Mouse (Mus musculus) erythroblast, adult 5-6 weeks (primary cell): Measurements from ENCODE around the gene Fam221b. TPM values are rescaled to one million over a fixed set of nuclear protein-coding genes. Genes with fewer than 3 reads are reported as not detected.

ENCODE experiments used
- ATAC-seq: replicated peaks from 2 replicates; pipeline ENCODE4 v1.8.0; 2016; ENCODE audit warnings: moderate number of reproducible peaks, mild to moderate bottlenecking, moderate TSS enrichment, inconsistent platforms; ENCODE audit not compliant: poor library complexity, low FRiP score, severe bottlenecking
- total RNA-seq, 2 experiments: library from RNA; stranded (forward) in 1 of 2; stranded (reverse) in 1 of 2; fragments of 150-400 nt in 1 of 2; fragments of 200-764, 138-1000 nt in 1 of 2; gene quantifications; 2 replicates each; pipeline versions ENCODE4 v1.2.3 to v1.2.4; 2015 to 2017; ENCODE audit warnings: low replicate concordance in 2 of 2

The Fam221b gene
- total RNA-seq, 2 experiments from 2014 or later: not detected

DNA sequence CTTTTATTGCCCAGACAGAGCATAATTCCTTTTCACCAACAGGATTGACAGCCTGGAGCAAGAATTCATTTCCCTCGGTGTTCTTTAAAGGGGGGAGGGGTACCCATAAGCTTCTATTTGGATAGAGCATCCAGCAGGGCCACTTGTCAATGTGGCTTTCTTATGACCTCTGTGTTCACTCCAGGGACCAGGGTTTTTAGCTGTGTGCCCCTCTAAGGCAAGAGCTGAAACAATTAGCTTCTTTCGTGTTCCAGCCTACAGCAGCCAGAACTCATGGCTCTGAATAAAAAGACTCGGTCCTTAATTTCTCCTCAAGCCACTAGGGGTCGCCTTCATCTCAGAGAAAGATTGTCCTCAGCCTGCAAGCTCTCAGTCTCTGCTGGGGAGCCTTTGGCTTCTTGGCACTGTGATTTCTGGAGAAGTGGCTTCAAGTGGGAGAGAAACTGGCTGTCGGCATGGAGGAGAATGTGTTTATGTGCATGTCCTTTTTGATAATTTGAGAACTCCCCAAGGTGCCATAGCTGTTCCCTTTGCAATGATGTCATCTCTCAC, 38.8 kb downstream of the Fam221b start:
- ATAC-seq: peak; percentile 81

DNA sequence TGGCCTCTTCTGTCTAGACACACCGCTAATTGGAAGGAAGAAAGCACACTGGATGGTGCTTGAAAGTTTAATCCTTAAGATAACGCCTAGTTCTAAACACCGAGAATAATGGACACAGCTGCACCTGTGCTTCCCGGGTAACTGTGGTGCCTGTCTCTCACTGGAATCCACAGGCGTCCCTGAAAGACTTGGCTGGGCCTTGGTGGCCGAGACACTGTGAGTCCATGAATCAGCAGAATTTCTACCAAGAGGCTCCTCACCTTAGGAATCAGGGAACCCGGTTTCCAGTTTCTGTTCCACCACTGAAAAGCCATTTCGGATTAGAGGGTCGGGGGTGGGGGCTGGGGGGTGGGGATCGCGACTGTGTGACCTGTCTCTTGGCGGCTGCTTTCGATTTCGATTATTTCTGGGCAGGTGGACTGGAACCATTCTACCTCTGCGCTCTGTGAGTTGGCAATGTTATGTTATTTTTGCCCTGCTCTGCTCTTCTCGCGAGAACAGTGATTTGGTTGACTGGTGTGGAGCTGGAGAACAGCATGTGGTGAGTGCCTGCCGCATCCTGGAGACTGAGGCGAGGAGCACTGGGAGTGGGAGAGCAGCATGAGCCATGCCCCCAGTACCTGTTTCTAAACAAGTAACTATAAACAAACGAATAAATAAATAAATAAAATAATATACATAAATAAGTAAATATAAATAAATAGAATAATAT, 39.7 kb downstream of the Fam221b start:
- ATAC-seq: no peak; the same call in 1 of the 2 replicates

DNA sequence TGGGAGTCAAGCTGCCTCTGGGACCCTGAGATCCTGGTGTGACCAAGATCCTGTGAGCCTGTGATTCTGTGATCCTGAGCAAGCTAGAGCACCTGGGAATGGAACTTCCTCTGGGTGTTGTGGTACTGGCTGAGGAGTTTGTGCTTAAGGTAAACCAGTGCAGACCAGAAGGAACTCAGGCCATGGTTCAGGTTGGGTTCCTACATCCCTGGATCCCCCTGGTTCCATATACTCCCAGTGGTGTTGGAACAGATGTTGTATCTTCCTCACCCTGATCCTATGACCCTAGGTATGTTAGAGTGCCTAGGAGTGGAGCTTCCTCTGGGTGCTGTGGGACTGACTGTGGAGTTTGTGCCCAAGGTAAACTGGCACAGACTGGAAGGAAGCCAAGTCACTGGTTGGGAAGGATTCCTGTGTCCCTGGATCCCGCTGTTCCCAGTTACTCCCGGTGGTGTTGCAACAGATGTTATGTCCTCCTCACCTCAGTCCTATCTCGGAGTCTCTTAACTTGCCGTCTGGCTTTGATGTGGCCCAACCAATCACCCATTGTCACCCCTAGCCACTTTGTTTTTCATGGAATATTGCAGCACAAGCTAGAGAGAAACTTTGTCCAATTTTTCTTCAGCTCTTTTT, 48.7 kb downstream of the Fam221b start:
- no peak for ATAC-seq

- ATAC-seq: peak; percentile 72
These were observed 55.8 kb downstream of the Fam221b start for GRCm38 (mm10) chr4:43613060-43613730.

DNA sequence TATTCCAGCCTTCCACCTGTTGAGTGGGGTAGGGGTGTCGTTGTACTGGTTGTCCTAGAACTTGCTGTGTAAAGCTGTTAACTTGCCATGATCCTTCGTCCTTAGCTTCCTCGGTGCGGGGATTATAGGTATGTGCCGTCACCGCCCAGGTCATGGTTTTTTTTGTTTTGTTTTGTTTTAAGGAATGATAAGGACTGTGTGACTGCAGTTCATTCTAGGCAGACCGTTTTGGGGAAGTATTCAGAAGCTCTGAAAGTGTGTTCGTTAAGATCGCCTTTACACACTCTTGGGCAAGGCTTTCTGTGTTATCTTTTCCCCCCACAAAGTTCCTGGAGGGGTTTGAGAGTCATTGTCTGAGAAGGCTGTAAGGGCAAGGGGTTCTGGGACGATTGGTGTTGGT, 56.4 kb downstream of the Fam221b start:
- peak; percentile 57; the same call in 1 of the 2 replicates for ATAC-seq

Other genes with a start within 250 kb of the Fam221b start
- not detected in 2 replicates for gene Fam166b, start 240.0 kb downstream of the Fam221b start, total RNA-seq (2015; ENCODE audit: low replicate concordance)
- not detected in 2 replicates for gene Fam166b, start 240.0 kb downstream of the Fam221b start, total RNA-seq (2017; ENCODE audit: low replicate concordance)
- gene Tesk1, start 227.2 kb downstream of the Fam221b start, total RNA-seq (2015; ENCODE audit: low replicate concordance): 1.7 and 2.3 TPM in 2 replicates
- 0.98 and 1.5 TPM in 2 replicates for gene Tesk1, start 227.2 kb downstream of the Fam221b start, total RNA-seq (2017; ENCODE audit: low replicate concordance)
- gene Cd72, start 214.5 kb downstream of the Fam221b start, total RNA-seq (2015; ENCODE audit: low replicate concordance): 2.1 and 2.3 TPM in 2 replicates
- gene Cd72, start 214.5 kb downstream of the Fam221b start, total RNA-seq (2017; ENCODE audit: low replicate concordance): 0.43 and 7.9 TPM in 2 replicates
- not detected in 2 replicates for gene Sit1, start 185.4 kb downstream of the Fam221b start, total RNA-seq (2015; ENCODE audit: low replicate concordance)
- gene Sit1, start 185.4 kb downstream of the Fam221b start, total RNA-seq (2017; ENCODE audit: low replicate concordance): not detected in 2 replicates
- 4.6 and 17.1 TPM in 2 replicates for gene Ccdc107, start 176.2 kb downstream of the Fam221b start, total RNA-seq (2015; ENCODE audit: low replicate concordance)
- 5.2 and 36.1 TPM in 2 replicates for gene Ccdc107, start 176.2 kb downstream of the Fam221b start, total RNA-seq (2017; ENCODE audit: low replicate concordance)
- 22.4 and 40.9 TPM in 2 replicates for gene Arhgef39, start 169.4 kb downstream of the Fam221b start, total RNA-seq (2015; ENCODE audit: low replicate concordance)
- gene Arhgef39, start 169.4 kb downstream of the Fam221b start, total RNA-seq (2017; ENCODE audit: low replicate concordance): 18.0 and 29.2 TPM in 2 replicates
- gene Car9, start 162.2 kb downstream of the Fam221b start, total RNA-seq (2015; ENCODE audit: low replicate concordance): 0.63 TPM in 1 of 2 replicates, not detected in the other
- 0.56 and 0.77 TPM in 2 replicates for gene Car9, start 162.2 kb downstream of the Fam221b start, total RNA-seq (2017; ENCODE audit: low replicate concordance)
- gene Tpm2, start 145.4 kb downstream of the Fam221b start, total RNA-seq (2015; ENCODE audit: low replicate concordance): not detected in 2 replicates
- 3.3 and 4.9 TPM in 2 replicates for gene Tpm2, start 145.4 kb downstream of the Fam221b start, total RNA-seq (2017; ENCODE audit: low replicate concordance)
- gene Creb3, start 106.8 kb downstream of the Fam221b start, total RNA-seq (2015; ENCODE audit: low replicate concordance): 1.7 and 6.7 TPM in 2 replicates
- gene Creb3, start 106.8 kb downstream of the Fam221b start, total RNA-seq (2017; ENCODE audit: low replicate concordance): 35.8 and 52.6 TPM in 2 replicates
- 47.8 and 86.3 TPM in 2 replicates for gene Tln1, start 106.5 kb downstream of the Fam221b start, total RNA-seq (2015; ENCODE audit: low replicate concordance)
- gene Tln1, start 106.5 kb downstream of the Fam221b start, total RNA-seq (2017; ENCODE audit: low replicate concordance): 197 and 262 TPM in 2 replicates
- gene Rgp1, start 90.4 kb downstream of the Fam221b start, total RNA-seq (2015; ENCODE audit: low replicate concordance): 8.6 and 10.6 TPM in 2 replicates
- 5.7 and 8.9 TPM in 2 replicates for gene Rgp1, start 90.4 kb downstream of the Fam221b start, total RNA-seq (2017; ENCODE audit: low replicate concordance)
- 4.2 and 7.3 TPM in 2 replicates for gene Gba2, start 90.3 kb downstream of the Fam221b start, total RNA-seq (2015; ENCODE audit: low replicate concordance)
- gene Gba2, start 90.3 kb downstream of the Fam221b start, total RNA-seq (2017; ENCODE audit: low replicate concordance): 7.4 and 12.0 TPM in 2 replicates
- gene Msmp, start 84.7 kb downstream of the Fam221b start, total RNA-seq (2015; ENCODE audit: low replicate concordance): not detected in 2 replicates
- not detected in 2 replicates for gene Msmp, start 84.7 kb downstream of the Fam221b start, total RNA-seq (2017; ENCODE audit: low replicate concordance)
- gene Npr2, start 37.2 kb downstream of the Fam221b start, total RNA-seq (2015; ENCODE audit: low replicate concordance): not detected in 2 replicates
- 1.9 TPM in 1 of 2 replicates, not detected in the other for gene Npr2, start 37.2 kb downstream of the Fam221b start, total RNA-seq (2017; ENCODE audit: low replicate concordance)
- not detected in 2 replicates for gene Spag8, start 15.6 kb downstream of the Fam221b start, total RNA-seq (2015; ENCODE audit: low replicate concordance)
- not detected in 2 replicates for gene Spag8, start 15.6 kb downstream of the Fam221b start, total RNA-seq (2017; ENCODE audit: low replicate concordance)
- 2.9 and 9.6 TPM in 2 replicates for gene Hint2, start 12.7 kb downstream of the Fam221b start, total RNA-seq (2015; ENCODE audit: low replicate concordance)
- gene Hint2, start 12.7 kb downstream of the Fam221b start, total RNA-seq (2017; ENCODE audit: low replicate concordance): 13.6 and 18.1 TPM in 2 replicates
- 3.8 TPM in 1 of 2 replicates, not detected in the other for gene Tmem8b, start 174 bp downstream of the Fam221b start, total RNA-seq (2015; ENCODE audit: low replicate concordance)
- gene Tmem8b, start 174 bp downstream of the Fam221b start, total RNA-seq (2017; ENCODE audit: low replicate concordance): 0.42 TPM in 1 of 2 replicates, not detected in the other
- not detected in 2 replicates for gene Olfr70, start 31.7 kb upstream of the Fam221b start, total RNA-seq (2015; ENCODE audit: low replicate concordance)
- 0.70 TPM in 1 of 2 replicates, not detected in the other for gene Olfr70, start 31.7 kb upstream of the Fam221b start, total RNA-seq (2017; ENCODE audit: low replicate concordance)
- gene Olfr71, start 41.1 kb upstream of the Fam221b start, total RNA-seq (2015; ENCODE audit: low replicate concordance): not detected in 2 replicates
- gene Olfr71, start 41.1 kb upstream of the Fam221b start, total RNA-seq (2017; ENCODE audit: low replicate concordance): not detected in 2 replicates
- not detected in 2 replicates for gene Hrct1, start 58.0 kb upstream of the Fam221b start, total RNA-seq (2015; ENCODE audit: low replicate concordance)
- not detected in 2 replicates for gene Hrct1, start 58.0 kb upstream of the Fam221b start, total RNA-seq (2017; ENCODE audit: low replicate concordance)
- gene Spaar, start 60.9 kb upstream of the Fam221b start, total RNA-seq (2015; ENCODE audit: low replicate concordance): not detected in 2 replicates
- not detected in 2 replicates for gene Spaar, start 60.9 kb upstream of the Fam221b start, total RNA-seq (2017; ENCODE audit: low replicate concordance)
- not detected in 2 replicates for gene Olfr159, start 101.9 kb upstream of the Fam221b start, total RNA-seq (2015; ENCODE audit: low replicate concordance)
- not detected in 2 replicates for gene Olfr159, start 101.9 kb upstream of the Fam221b start, total RNA-seq (2017; ENCODE audit: low replicate concordance)
- gene Olfr156, start 154.8 kb upstream of the Fam221b start, total RNA-seq (2015; ENCODE audit: low replicate concordance): not detected in 2 replicates
- gene Olfr156, start 154.8 kb upstream of the Fam221b start, total RNA-seq (2017; ENCODE audit: low replicate concordance): not detected in 2 replicates
- gene Olfr157, start 171.1 kb upstream of the Fam221b start, total RNA-seq (2015; ENCODE audit: low replicate concordance): not detected in 2 replicates
- not detected in 2 replicates for gene Olfr157, start 171.1 kb upstream of the Fam221b start, total RNA-seq (2017; ENCODE audit: low replicate concordance)
- gene Olfr155, start 182.4 kb upstream of the Fam221b start, total RNA-seq (2015; ENCODE audit: low replicate concordance): not detected in 2 replicates
- gene Olfr155, start 182.4 kb upstream of the Fam221b start, total RNA-seq (2017; ENCODE audit: low replicate concordance): not detected in 2 replicates
- 1.2 and 5.4 TPM in 2 replicates for gene Reck, start 206.4 kb upstream of the Fam221b start, total RNA-seq (2015; ENCODE audit: low replicate concordance)
- gene Reck, start 206.4 kb upstream of the Fam221b start, total RNA-seq (2017; ENCODE audit: low replicate concordance): 0.77 and 6.4 TPM in 2 replicates